Mouse (Mus musculus) forebrain, embryonic 14.5 days (tissue): ENCODE results near the gene Mrps34. TPM values are rescaled to one million over a fixed set of nuclear protein-coding genes. Genes with fewer than 3 reads are reported as not detected.
A peak's percentile ranks its signal among the peaks of the same experiment; 100 is the strongest.

Source experiments
- ATAC-seq: fragments of 200-750 bp; cut with Nextera tagmentation; 2 replicates; pipeline ENCODE4 v1.8.0; 2017; ENCODE audit warnings: mild to moderate bottlenecking, moderate library complexity
- DNase-seq: peaks from one replicate; pipeline ENCODE4 v3.0.0-alpha.2; 2015; ENCODE audit warnings: low spot score
- H3K27ac ChIP-seq: fragments of 300-500 bp; sonication (generic); 2 replicates; pipeline ENCODE4 v1.5.1; 2014; ENCODE audit warnings: low read depth, mild to moderate bottlenecking, control low read depth, low read length, moderate library complexity
- H3K27me3 ChIP-seq: fragments of 300-500 bp; sonication (generic); replicated peaks from 2 replicates; pipeline ENCODE4 v1.6.1; 2014; ENCODE audit warnings: low read length, control low read depth, mixed read lengths; ENCODE audit not compliant: control insufficient read depth, insufficient read depth
- H3K36me3 ChIP-seq: fragments of 300-500 bp; sonication (generic); 2 replicates; pipeline ENCODE4 v1.6.1; 2014; ENCODE audit warnings: low read length, control low read depth; ENCODE audit not compliant: control insufficient read depth, insufficient read depth
- H3K4me1 ChIP-seq: fragments of 300-500 bp; sonication (generic); 2 replicates; pipeline ENCODE4 v1.6.1; 2014; ENCODE audit warnings: antibody characterized with exemption, low read length, control low read depth; ENCODE audit not compliant: control insufficient read depth, insufficient read depth
- H3K4me2 ChIP-seq: fragments of 300-500 bp; sonication (generic); 2 replicates; pipeline ENCODE4 v1.6.1; 2014; ENCODE audit warnings: mild to moderate bottlenecking, control low read depth, low read length
- H3K4me3 ChIP-seq: fragments of 300-500 bp; sonication (generic); 2 replicates; pipeline ENCODE4 v1.5.1; 2014; ENCODE audit warnings: low read depth, low read length, control low read depth
- H3K9ac ChIP-seq: fragments of 300-500 bp; sonication (generic); 2 replicates; pipeline ENCODE4 v1.6.1; 2014; ENCODE audit warnings: mild to moderate bottlenecking, low read length, control low read depth, moderate library complexity
- H3K9me3 ChIP-seq: fragments of 300-500 bp; sonication (generic); replicated peaks from 2 replicates; pipeline ENCODE4 v1.6.1; 2016; ENCODE audit warnings: low read length, control low read depth, mixed read lengths; ENCODE audit not compliant: control insufficient read depth
- WGBS: fragments of 180-500 bp; shearing (Covaris S2); extraction: QIAGEN DNeasy Blood & Tissue Kit; methylation state at CpG from one replicate; pipeline ENCODE4 v1.1.7; 2014; 5-methylcytosine and 5-hydroxymethylcytosine counted together
- polyA plus RNA-seq: library from polyadenylated mRNA; unstranded; fragments of >200 nt; fragmentation: Nextera tagmentation; extraction: Ambion mirVana; gene quantifications from 2 replicates; pipeline ENCODE4 v1.2.1, GENCODE M21; 2014

Gene Mrps34
- polyA plus RNA-seq, 1 experiment from 2014 or later, result 78.4 TPM

DNA sequence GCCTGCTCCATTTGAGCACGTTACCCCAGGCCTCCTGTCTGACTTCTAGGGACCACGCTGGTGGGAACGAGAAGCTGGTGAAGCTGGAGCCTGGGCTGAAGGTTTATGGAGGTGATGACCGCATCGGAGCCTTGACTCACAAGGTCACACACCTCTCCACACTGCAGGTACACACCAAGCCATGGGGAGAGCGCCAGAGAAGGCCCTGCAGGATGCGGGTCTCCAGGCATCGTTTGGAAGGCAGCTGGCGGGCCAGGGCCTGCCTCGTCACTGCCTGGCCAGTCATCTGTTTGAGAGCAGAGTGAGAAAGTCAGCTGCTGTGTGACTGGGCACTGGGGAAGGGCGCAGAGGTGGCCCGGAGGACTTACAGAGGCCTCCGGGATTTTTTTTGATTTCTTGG, 38.3 kb upstream of the Mrps34 start:
- WGBS, result 95% methylated on average over 13 of the region's 13 CpGs
- H3K4me3 ChIP-seq, result no peak overlapping the region
- H3K9me3 ChIP-seq, result no peaks in the 10 kb centered on the region
- H3K4me2 ChIP-seq, result no peak overlapping the region
- H3K36me3 ChIP-seq, result peaks cover 44% of the 10 kb centered on the region
- no peaks in the 10 kb centered on the region for H3K4me1 ChIP-seq
- DNase-seq, result no peak
- ATAC-seq, result no peak
- no peaks in the 10 kb centered on the region for H3K27me3 ChIP-seq
- H3K9ac ChIP-seq, result no peak overlapping the region
- H3K27ac ChIP-seq, result no peak overlapping the region

DNA sequence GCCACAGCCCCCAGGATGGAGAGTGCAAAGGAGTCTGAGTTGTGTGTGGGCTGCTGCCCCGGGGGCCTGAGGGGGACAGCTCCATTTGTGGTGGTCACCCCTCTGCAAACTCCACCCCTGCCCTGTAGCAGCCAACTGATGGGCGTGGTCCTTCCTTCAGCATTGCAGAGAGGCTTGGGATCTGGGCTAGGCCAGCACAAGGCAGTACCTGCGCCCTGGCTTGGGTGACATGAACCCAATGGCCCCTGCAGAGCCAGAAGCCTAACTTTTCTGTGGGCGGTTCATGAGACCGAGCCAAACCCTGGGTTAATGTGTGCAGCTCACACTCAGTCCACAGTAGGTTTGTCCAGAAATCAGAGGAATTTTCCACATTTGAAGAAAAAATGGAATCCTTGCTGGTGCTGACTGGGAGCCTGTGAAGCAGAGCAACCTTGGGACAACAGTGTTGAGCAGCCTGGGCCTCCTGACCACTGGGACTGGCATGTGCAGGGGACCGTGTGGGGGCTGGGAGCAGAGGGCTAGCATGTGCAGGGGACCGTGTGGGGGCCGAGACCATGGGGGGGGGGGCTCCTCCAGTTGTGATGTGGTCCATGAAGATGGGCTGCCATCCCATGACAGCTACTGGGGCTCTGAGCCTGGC, 37.0 kb upstream of the Mrps34 start:
- no peak for ATAC-seq
- Histone ChIP-seq H3K9ac (no peak overlapping the region), H3K9me3 (no peaks in the 10 kb centered on the region), H3K27me3 (no peaks in the 10 kb centered on the region), H3K4me2 (no peak overlapping the region), H3K4me3 (no peak overlapping the region), H3K36me3 (peaks cover 51% of the 10 kb centered on the region), H3K27ac (no peak overlapping the region), H3K4me1 (no peaks in the 10 kb centered on the region)
- WGBS, result 83% methylated on average over 8 of the region's 8 CpGs
- no peak for DNase-seq

- peaks cover 45% of the 10 kb centered on the region for H3K36me3 ChIP-seq
- H3K9me3 ChIP-seq, result no peaks in the 10 kb centered on the region
- H3K9ac ChIP-seq, result no peak overlapping the region
- DNase-seq, result peak; percentile 42
- no peak for ATAC-seq
- H3K4me2 ChIP-seq, result no peak overlapping the region
- no peaks in the 10 kb centered on the region for H3K4me1 ChIP-seq
- 89% methylated on average over 6 of the region's 6 CpGs for WGBS
- no peaks in the 10 kb centered on the region for H3K27me3 ChIP-seq
- H3K27ac ChIP-seq, result no peak overlapping the region
- no peak overlapping the region for H3K4me3 ChIP-seq
These were observed 35.9 kb upstream of the Mrps34 start for GRCm38 (mm10) chr17:24858967-24859366.

DNA sequence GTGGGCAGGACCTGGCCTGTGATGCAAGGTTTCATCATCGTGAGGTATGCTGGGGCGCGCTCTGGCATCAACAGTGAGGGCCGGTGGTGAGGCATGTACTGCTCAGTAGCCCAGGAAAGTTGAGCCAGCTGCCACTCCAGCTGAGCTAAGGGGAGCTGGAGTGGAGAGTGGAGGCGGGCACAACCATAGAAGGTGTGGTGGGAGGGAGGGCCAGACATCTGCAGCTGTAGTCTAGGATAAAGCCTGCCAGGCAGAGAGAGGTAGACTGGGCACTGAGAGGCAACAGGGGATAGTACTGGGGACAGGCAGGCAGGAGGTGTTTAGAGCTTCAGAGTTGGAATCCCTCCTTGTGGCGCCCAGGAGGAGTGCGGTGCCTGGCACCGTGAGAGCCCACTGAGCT, 34.8 kb upstream of the Mrps34 start:
- H3K27ac ChIP-seq, result no peak overlapping the region
- H3K27me3 ChIP-seq, result no peaks in the 10 kb centered on the region
- ATAC-seq (no peak), DNase-seq (no peak)
- H3K9me3 ChIP-seq, result no peaks in the 10 kb centered on the region
- no peak overlapping the region for H3K4me3 ChIP-seq
- H3K4me1 ChIP-seq, result no peaks in the 10 kb centered on the region
- peaks cover 44% of the 10 kb centered on the region for H3K36me3 ChIP-seq
- no peak overlapping the region for H3K9ac ChIP-seq
- H3K4me2 ChIP-seq, result no peak overlapping the region
- 94% methylated on average over 8 of the region's 8 CpGs for WGBS

DNA sequence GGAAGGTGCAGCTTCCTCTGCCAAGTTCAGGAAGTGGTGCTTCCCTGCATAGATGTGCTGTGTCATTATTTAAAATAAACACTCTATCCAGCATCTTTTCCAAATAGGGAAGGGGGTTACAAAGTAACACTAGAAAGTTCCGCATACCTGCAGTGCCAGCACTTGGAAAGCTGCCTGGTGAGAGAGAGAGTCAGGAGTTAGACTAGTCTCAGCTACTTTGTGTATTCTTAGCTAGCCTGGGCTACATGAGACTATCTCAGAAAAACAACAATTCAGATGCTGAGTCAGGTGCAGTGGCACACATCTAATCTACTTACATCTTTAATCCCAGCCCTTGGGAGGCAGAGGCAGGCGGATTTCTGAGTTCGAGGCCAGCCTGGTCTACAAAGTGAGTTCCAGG, 33.1 kb upstream of the Mrps34 start:
- H3K9me3 ChIP-seq, result no peaks in the 10 kb centered on the region
- DNase-seq, result no peak
- no peak overlapping the region for H3K4me2 ChIP-seq
- H3K36me3 ChIP-seq, result peaks cover 34% of the 10 kb centered on the region
- no peak overlapping the region for H3K27ac ChIP-seq
- 96% methylated on average over 3 of the region's 3 CpGs for WGBS
- H3K4me1 ChIP-seq, result no peaks in the 10 kb centered on the region
- H3K27me3 ChIP-seq, result no peaks in the 10 kb centered on the region
- no peak overlapping the region for H3K4me3 ChIP-seq
- H3K9ac ChIP-seq, result no peak overlapping the region
- no peak for ATAC-seq

DNA sequence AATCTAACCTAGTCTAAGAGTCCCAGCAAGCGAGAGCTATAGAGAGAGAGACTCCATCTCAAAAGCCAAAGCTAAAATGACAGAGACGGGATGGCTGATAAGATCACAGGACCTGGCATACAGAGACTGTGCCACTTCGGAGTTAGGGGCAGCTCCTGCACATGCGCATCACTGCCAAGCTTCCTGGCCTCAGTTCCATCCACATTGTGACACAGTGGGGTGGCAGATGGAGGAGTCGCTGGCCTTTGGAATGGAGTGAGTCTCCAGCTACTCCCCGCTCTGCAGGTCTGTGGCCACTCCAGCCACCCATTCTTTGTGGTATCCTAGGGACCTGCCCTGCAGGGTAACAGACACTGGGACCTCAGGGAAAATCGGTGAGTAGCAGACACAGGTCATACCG, 29.1 kb upstream of the Mrps34 start, which contains the start of gene Igfals:
TSS of gene Igfals (plus strand) at position 222 of the 400 bp plus-strand sequence.
- Histone ChIP-seq H3K4me2 (no peak within 1 kb of the TSS), H3K36me3 (peaks cover 19% of the 10 kb centered on the region), H3K9ac (no peak within 1 kb of the TSS), H3K27me3 (no peaks in the 10 kb centered on the region), H3K4me1 (no peaks in the 10 kb centered on the region), H3K9me3 (no peaks in the 10 kb centered on the region), H3K4me3 (no peak within 1 kb of the TSS), H3K27ac (no peak within 1 kb of the TSS)
- WGBS, result 90% methylated on average over 8 of the region's 8 CpGs
- ATAC-seq, result no peak
- no peak for DNase-seq

GRCm38 (mm10) chr17:24867914-24868313, 27.0 kb upstream of the Mrps34 start:
- no peak overlapping the region for H3K27ac ChIP-seq
- WGBS, result 96% methylated on average over 10 of the region's 10 CpGs
- no peaks in the 10 kb centered on the region for H3K4me1 ChIP-seq
- peaks cover 4% of the 10 kb centered on the region; the same call in 1 of the 2 replicates for H3K36me3 ChIP-seq
- H3K9ac ChIP-seq, result no peak overlapping the region
- H3K27me3 ChIP-seq, result no peaks in the 10 kb centered on the region
- DNase-seq, result no peak
- H3K9me3 ChIP-seq, result no peaks in the 10 kb centered on the region
- no peak overlapping the region for H3K4me2 ChIP-seq
- ATAC-seq, result no peak
- no peak overlapping the region for H3K4me3 ChIP-seq

GRCm38 (mm10) chr17:24873695-24874404, 21.1 kb upstream of the Mrps34 start:
- Histone ChIP-seq H3K9ac (no peak overlapping the region), H3K27me3 (no peaks in the 10 kb centered on the region), H3K27ac (no peak overlapping the region), H3K4me3 (no peak overlapping the region), H3K4me2 (no peak overlapping the region), H3K36me3 (no peaks in the 10 kb centered on the region), H3K4me1 (no peaks in the 10 kb centered on the region), H3K9me3 (no peaks in the 10 kb centered on the region)
- WGBS, result 49% methylated on average over 4 of the region's 4 CpGs
- no peak for ATAC-seq
- no peak for DNase-seq

DNA sequence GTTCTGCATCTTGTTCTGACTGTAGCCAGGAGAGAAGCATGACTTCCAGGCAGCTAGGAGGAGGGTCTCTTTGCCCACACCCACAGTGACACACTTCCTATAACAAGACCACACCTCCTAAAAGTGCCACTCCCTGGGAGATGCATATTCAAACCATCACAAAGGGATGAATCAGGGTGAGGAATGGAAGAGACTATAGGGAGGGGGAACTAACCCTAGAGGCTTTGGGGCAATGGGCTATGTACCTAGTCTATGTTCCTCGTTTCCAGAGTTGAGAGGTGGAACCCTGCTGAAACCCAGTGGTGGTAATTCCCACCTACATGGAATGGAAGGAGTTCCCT, 20.5 kb upstream of the Mrps34 start:
- ATAC-seq (no peak), DNase-seq (no peak)
- Histone ChIP-seq H3K9ac (no peak overlapping the region), H3K36me3 (no peaks in the 10 kb centered on the region), H3K4me1 (no peaks in the 10 kb centered on the region), H3K27ac (no peak overlapping the region), H3K9me3 (no peaks in the 10 kb centered on the region), H3K27me3 (no peaks in the 10 kb centered on the region), H3K4me3 (no peak overlapping the region), H3K4me2 (no peak overlapping the region)
- WGBS, result 80% methylated on average over 1 of the region's 1 CpGs
